Mouse (Mus musculus) lung, postnatal 0 days (tissue): ENCODE results near the gene Cth.

Experiments used
- CTCF ChIP-seq: IDR thresholded peaks from 2 replicates; pipeline ENCODE4 v1.5.1; 2016; ENCODE audit warnings: antibody characterized with exemption, mild to moderate bottlenecking
- EP300 ChIP-seq: IDR thresholded peaks from 2 replicates; pipeline ENCODE4 v1.6.1; 2016; ENCODE audit warnings: antibody characterized with exemption, mild to moderate bottlenecking, control low read depth

DNA sequence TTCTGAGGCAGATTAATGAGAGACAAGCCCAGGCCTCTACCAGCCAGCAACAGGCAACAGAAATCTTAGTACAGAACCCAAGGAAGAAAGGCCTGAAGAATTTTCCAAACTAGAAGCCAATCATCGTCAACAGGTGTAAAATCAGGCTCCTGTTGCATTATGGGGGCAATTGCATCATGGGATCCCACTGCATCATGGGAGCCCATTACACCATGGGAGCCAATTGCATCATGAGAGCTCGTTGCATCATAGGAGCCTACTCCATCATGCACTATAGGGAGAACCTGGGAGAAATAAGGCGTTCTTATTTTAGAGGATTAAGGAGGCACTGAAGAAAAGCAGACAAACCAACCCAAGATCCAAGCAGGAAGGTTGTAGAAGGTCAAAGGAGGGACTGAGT, 27.2 kb downstream of the Cth start:
- no peak for TF ChIP-seq CTCF
- no peak for TF ChIP-seq EP300
